Mouse (Mus musculus): ENCODE measurements around the gene Msi2.

Gene Msi2

GRCm38 (mm10) chr11:88713479-88713878 lies 4.8 kb downstream of the Msi2 start:
- DNase-seq (ENCODE audit: low spot score in 2 of 2) = no peak

GRCm38 (mm10) chr11:88709876-88710614 lies 8.3 kb downstream of the Msi2 start:
- no peak for DNase-seq (ENCODE audit: low spot score in 2 of 2)

- no peak for DNase-seq (ENCODE audit: low spot score in 2 of 2)
Observed at GRCm38 (mm10) chr11:88707228-88707775, 11.0 kb downstream of the Msi2 start.

- DNase-seq (ENCODE audit: low spot score in 2 of 2) = no peak
Observed at GRCm38 (mm10) chr11:88704688-88705087, 13.6 kb downstream of the Msi2 start.

GRCm38 (mm10) chr11:88703220-88703619 lies 15.1 kb downstream of the Msi2 start:
- DNase-seq (ENCODE audit: low spot score in 2 of 2) = no peak

GRCm38 (mm10) chr11:88701976-88702659 lies 16.2 kb downstream of the Msi2 start:
- no peak for DNase-seq (ENCODE audit: low spot score in 2 of 2)

- peak in 1 of 2 experiments; percentile 48 for DNase-seq (ENCODE audit: low spot score in 2 of 2)
Observed at GRCm38 (mm10) chr11:88701020-88701419, 17.3 kb downstream of the Msi2 start.

- no peak for DNase-seq (ENCODE audit: low spot score in 2 of 2)
Observed at GRCm38 (mm10) chr11:88700202-88700711, 18.1 kb downstream of the Msi2 start.

- DNase-seq (ENCODE audit: low spot score in 2 of 2) = no peak
Observed at GRCm38 (mm10) chr11:88693905-88694893, 24.1 kb downstream of the Msi2 start.

- DNase-seq (ENCODE audit: low spot score in 2 of 2) = no peak
Observed at GRCm38 (mm10) chr11:88693002-88693769, 25.1 kb downstream of the Msi2 start.

GRCm38 (mm10) chr11:88692374-88692773 lies 25.9 kb downstream of the Msi2 start:
- DNase-seq (ENCODE audit: low spot score in 2 of 2) = no peak

- DNase-seq (ENCODE audit: low spot score in 2 of 2) = no peak
Observed at GRCm38 (mm10) chr11:88690556-88691287, 27.6 kb downstream of the Msi2 start.

GRCm38 (mm10) chr11:88689831-88690459 lies 28.4 kb downstream of the Msi2 start:
- DNase-seq (ENCODE audit: low spot score in 2 of 2) = no peak

- DNase-seq (ENCODE audit: low spot score in 2 of 2) = no peak
Observed at GRCm38 (mm10) chr11:88688644-88689043, 29.7 kb downstream of the Msi2 start.

GRCm38 (mm10) chr11:88687711-88688110 lies 30.6 kb downstream of the Msi2 start:
- DNase-seq (ENCODE audit: low spot score in 2 of 2) = no peak

GRCm38 (mm10) chr11:88687010-88687409 lies 31.3 kb downstream of the Msi2 start:
- no peak for DNase-seq (ENCODE audit: low spot score in 2 of 2)

- peak; percentile 41 to 54 for DNase-seq (ENCODE audit: low spot score in 2 of 2)
Observed at GRCm38 (mm10) chr11:88686061-88686460, 32.3 kb downstream of the Msi2 start.

- peak in 1 of 2 experiments; percentile 56 for DNase-seq (ENCODE audit: low spot score in 2 of 2)
Observed at GRCm38 (mm10) chr11:88683026-88683770, 35.1 kb downstream of the Msi2 start.

GRCm38 (mm10) chr11:88677350-88677749 lies 41.0 kb downstream of the Msi2 start:
- no peak for DNase-seq (ENCODE audit: low spot score in 2 of 2)
